Mouse (Mus musculus) thymus, adult 18-20 months (tissue): Measurements from ENCODE around the gene Ptprc.

ENCODE experiments used
- DNase-seq, 2 experiments: peaks; one replicate each; pipeline ENCODE4 v3.0.0; 2022; ENCODE audit warnings: mixed read lengths in 2 of 2

Gene Ptprc

DNA sequence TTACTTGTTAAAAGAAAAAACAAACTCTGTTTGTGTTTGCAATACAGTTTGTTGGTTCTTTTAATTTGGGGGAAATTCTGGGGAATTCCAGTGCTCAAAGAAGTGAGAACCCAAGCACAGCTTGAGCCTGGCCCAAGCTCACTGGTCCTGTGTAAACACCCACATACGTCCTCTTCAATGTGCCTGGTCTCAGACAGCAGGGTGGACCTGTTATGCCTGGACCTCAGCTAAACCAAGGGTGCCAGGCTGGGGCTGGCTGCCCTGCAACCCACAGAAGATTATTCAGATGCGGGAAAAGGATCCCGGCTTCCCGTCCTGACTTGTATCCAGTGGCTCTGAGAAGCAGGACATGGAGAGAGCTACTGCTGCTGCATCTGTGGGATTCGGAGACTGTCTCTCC is 138.0 kb downstream of the Ptprc start:
- DNase-seq: no peak

- DNase-seq: no peak
These were observed 145.9 kb downstream of the Ptprc start for GRCm38 (mm10) chr1:138029649-138030048.

- DNase-seq: no peak
These were observed 150.2 kb downstream of the Ptprc start for GRCm38 (mm10) chr1:138025298-138025697.

DNA sequence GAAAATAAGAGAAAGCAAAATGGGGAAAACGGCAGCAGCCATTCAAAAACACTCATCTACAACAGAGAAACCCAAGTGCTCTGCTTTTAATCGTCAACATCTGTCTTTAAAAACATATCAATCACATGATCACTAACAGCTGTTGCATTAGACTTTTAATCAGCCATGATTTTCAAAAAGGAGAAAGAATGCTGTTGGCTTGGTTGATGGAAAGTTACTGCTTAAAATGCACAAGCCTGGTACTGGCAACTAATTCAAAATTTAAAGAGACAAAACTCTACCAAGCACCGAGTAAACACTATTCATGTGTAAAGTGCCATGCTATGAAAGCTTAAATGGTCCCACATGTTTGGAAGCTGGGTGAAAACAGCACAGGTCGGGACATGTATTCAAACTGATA is 151.9 kb downstream of the Ptprc start:
- no peak for DNase-seq

DNA sequence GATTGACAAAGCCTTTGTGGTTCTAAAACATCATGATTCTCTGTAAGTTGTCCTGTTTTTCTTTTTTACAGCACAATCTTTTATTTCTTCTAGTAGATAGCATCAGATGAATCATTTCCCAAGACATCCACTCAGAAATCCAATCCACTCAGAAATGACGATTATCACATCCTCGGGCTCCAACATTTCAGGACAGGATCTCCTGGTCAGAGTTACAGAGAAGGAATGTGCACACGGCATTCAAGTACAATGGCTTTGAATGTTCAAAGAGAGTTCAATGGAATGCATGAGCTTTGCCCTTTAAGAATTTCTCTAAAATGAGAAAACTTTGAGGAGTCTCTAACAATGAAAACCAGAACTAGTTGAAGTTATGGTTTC is 152.6 kb downstream of the Ptprc start:
- DNase-seq: no peak

DNA sequence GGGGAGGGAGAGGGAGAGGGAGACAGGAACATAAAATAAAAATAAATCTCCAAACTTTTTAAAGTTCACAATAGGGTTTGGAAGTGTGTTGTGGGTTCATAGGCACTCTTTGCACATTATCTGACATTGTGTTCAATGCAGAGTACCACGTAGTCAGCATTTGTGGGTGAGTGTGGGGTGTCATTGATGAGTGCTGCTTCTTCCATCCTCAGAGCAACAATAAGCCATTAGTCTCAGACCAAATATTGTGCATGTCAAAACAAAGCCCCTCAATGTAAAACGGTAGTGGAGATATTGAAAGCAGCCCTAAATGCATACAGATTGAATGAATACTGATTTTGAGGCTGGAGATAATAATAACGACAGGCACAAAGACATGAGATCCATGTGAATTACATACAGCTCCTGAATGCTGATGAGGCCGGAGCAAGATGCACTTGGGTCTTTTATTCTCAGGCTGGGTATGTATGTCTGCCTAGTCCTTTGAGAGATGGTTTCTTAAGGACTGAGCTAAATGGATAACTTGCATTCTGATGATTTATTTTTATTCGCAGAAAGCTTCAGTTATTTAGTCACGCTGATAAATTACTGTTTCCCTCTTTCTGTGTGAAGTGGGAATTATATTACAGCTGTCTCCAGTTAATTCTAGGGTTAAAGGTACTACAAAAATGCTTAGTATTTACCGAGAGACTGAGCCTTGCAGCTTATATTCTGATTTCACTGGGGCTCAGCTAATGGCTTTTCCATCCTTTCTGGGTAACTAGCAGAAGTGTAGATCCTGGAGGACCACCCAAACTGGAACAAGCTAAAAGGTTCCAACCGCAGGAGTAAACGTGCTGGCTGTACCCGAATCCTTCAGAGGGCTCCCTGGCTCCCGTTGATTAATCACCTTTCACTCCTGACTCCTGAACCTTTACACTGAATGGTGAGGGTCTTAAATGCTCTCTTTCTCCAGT is 153.3 kb downstream of the Ptprc start:
- no peak for DNase-seq
